Mouse (Mus musculus) adrenal gland, postnatal 25 days (tissue): Measurements from ENCODE around the gene Erich3. TPM values are rescaled to one million over a fixed set of nuclear protein-coding genes. Genes with fewer than 3 reads are reported as not detected.
A peak's percentile ranks its signal among the peaks of the same experiment; 100 is the strongest.

Source experiments
- DNase-seq: peaks from one replicate; pipeline ENCODE4 v3.0.0; 2021; ENCODE audit warnings: mixed read lengths
- total RNA-seq: library from RNA; stranded (reverse); gene quantifications from 2 replicates; pipeline ENCODE4 v1.2.3, GENCODE M21; 2021

The Erich3 gene
- total RNA-seq, 1 experiment from 2014 or later = 0.67 TPM

DNA sequence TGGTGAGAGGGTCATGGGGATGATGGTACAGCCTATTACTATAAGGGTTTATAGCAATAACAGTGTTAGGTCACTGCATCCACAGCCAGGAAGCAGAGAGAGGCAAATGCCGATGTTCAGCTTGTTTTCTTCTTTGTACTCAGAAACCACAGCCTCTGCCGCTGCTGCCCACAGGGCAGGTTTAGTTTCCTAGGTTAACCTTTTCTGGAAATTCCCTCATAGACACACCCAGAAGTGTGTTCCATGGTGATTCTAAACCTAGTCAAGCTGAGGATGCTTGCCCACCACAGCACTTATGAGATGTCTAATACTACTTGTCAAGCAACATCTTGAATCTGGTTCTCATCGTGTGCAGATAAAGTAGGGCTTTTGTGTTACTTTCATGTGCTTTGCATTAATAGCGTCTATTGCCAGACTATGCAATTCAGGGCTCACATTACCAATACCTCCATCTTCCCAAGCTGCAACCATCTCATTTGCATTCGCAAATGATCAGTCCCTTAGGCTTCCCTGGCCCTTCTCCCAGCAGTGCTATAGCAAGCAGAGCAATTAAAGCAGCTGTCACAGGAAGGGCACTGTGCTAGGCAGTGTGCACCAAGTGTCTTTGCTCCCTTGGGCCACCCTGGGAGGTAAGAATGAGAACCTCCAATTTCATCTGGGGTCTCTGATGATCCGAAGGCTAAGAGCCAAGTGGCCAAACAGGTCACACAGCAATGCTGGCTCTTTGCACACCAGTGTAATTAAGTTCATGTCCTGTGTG, 115.4 kb downstream of the Erich3 start:
- DNase-seq = no peak

GRCm38 (mm10) chr3:154786354-154786753, 122.7 kb downstream of the Erich3 start:
- no peak for DNase-seq

DNA sequence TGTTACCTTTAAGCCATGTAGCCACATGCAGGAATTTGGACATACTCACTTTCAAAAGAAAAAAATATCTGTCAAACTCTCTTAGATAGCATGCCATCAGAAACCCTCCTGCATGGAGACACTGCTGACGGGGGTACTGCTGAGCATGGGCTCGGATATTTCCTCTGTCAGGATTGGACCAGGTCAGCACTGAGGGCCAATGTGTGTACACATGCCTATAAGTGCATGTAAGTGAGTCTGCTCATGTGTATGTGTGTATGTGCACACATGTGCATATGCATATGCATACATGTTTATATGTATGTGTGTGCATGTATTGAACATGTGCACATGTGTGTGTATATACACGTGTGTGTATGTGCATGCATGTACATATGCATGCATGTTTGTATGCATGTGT, 124.0 kb downstream of the Erich3 start:
- no peak for DNase-seq

- no peak for DNase-seq
Observed at GRCm38 (mm10) chr3:154793571-154793970, 129.9 kb downstream of the Erich3 start.

DNA sequence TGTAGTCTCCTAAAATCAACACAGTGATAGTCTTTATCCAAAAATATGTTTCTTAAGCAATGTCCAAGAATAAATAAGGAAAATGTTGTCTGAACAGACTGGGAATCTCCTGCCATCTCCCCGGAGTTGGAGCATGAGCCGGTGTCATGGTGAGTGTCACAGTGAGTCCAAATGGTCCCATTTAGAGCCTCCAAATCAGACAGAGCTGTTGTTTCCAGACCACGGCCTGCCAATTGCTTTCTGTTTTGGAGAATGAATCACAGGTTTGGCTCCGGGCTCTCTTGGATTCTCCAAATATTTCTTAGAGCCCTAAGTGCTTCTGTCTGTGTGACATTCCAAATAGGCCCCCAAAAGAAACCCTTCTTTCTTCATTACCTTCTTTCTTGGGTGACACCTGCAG, 135.1 kb downstream of the Erich3 start:
- no peak for DNase-seq

DNA sequence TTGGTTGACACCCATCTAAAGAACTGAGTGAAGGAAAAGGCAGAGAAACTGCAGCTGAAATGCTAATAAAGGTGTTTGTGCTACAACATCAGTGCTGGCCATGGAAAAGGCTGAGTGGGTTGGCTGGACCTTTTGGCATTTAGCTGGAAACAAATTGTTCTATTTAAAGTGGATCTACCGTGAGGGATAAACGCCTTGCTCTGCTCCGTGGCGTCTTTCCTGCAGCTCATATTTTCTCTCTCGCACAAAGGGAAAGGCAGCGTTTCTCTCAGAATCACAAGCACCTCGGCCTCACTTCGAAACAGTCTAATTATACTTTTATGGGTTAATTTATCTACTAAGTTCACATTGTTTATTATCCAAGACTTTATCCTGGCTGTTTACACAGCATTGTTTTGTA, 136.8 kb downstream of the Erich3 start:
- DNase-seq = no peak

DNA sequence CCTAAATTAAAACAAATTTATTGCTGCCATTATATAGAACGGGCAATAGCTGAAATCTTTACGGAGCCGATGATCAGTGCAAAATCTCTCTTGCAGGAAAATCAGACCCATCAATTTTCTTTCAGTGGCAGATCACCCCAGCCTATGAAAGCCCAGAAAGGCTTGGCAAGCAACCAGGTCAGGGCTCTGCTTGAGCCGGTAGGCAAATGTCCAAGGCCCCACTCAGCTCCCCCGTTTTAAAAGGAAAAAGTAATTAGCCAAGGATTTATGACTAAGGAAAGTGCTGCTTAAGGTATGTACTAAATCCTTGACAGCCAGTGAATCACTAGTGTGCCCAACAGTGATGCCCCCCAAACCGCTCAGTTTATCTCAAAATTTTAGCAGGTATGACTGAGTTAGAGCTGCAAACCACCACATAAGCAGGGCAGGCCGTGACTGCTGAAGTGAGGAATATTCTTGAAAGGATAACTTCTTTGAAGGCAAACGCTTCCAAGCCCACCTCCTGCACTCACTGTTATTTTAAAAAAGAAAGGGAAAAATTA, 137.3 kb downstream of the Erich3 start:
- peak; percentile 37 for DNase-seq

- no peak for DNase-seq
Observed at GRCm38 (mm10) chr3:154806626-154807025, 143.0 kb downstream of the Erich3 start.

DNA sequence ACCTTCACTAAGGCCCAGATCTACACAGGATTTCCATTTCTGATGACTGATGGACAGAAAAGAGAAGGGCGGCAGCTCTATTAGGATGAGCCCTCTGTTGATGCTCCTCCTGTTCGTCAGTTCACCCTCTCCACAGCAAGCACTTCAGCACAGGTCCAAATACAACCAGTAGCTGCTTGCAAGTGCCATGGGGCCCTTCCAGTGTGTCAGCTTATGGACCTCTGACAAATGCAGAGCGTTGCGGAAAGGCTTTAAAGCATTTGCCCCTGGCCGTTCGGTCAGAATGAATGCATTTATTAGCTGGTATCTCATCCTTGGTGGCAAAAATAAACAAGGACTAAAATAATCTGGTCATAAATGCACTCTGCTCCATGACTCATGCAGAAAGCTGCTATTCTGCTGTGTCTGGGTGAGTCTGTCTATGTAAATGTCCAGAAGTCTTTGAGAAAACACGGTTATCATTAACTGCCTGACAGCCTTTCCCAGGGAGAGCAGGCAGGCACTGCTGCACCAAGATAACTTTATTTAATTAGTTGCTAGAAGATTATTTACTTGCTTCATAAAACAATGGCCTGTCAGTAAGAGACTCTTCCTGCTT, 146.7 kb downstream of the Erich3 start:
- no peak for DNase-seq

GRCm38 (mm10) chr3:154811281-154811680, 147.6 kb downstream of the Erich3 start:
- no peak for DNase-seq

- no peak for DNase-seq
Observed at GRCm38 (mm10) chr3:154811833-154812232, 148.2 kb downstream of the Erich3 start.

DNA sequence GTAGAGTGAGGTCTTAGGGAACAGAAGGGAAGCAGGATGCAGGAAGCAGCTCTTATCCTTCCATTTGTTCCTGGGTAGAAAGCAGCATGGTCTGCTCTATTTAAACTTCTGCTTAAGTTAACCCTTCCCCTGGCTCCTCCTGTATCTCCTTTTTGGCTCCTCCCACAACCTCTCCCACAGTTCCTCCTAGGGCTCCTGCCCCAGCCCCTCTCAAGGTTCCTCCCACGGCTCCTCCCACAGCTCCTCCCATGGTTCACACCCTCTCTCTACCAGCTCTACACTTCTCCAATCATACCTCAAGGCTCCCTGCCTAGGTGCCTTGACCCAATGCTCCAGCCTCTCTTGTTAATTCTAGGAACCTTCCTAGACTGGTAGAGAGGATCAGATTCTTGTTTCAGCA, 149.2 kb downstream of the Erich3 start:
- no peak for DNase-seq

DNA sequence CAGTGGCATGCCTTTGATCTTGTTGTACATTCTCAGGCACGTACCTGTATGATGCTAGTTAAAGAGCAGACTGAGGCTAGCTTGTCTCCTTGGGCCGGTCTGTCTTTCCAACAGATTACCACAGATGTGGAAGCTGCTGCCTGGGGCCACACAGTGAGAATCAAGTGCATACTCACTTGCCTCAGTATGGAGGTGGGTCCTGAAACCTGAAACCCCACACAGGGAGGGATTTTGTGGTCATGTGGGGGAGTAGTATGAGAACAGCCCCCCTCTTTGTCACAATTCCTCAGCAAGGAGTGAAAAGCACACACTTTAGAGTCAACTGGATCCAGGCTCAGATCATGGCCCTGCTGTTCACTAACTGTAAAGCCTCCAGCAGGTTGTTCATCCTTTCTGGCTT, 151.9 kb downstream of the Erich3 start:
- no peak for DNase-seq

DNA sequence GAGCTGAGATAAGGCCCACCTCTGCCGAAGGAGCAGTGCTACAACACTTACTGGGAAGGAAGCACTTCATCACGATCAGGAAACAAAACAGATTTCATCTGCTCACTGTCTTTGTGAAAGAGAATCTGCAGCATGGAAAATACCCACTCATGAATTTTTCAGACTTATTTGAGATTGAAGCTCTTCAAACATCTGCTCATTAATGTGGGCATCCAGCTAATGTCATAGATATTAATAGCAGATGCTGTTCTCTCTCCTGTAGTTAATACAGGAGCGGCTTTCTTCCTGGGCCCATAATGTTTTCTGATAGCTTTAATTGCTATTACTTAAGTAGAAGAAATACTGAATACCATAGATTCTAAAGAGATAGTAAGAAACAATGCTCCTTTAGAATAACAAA, 152.6 kb downstream of the Erich3 start:
- DNase-seq = no peak

DNA sequence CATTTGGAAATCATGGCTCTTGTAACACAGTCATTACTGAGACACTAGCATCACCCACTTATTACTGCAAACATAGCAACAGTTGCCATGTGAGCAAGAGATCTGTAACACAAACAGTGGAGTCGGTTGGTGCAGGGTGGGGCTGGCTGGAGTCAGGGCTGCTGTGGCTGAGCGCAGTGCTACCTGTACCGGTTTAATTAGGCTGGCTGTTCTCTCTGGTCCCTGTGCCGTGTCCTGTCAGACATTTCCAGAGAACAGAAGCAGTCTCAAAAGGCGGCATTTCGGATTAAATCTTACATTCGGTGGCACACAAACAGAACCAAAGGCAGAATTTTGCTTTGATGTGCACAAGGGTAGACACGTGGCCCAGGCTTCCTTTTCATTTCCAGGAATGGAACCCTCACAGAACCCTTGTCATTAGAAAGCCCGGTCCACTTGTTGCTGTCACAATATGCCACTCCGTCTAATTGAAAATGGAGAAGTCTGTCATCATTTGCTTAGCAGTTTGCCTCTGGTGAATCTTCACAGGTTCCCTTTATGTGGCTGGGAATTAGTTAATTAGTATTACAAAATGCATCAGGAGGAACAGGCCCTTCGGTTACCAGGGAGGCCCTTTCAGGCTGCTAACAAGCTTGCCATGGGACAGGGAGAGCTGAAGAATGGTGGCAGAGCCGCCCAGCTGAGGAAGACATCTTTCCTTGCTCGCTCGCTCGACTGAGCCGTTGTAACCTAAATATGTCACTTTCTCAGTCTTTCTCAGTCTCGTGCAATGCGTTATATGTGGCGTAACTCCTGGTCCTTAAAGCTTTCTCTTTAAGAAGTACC, 153.4 kb downstream of the Erich3 start:
- DNase-seq = no peak

Other genes with a start within 250 kb of the Erich3 start
- 10.9 and 18.5 TPM in 2 replicates for gene Cryz, start 67.1 kb upstream of the Erich3 start, total RNA-seq
- gene Tyw3, start 66.8 kb upstream of the Erich3 start, total RNA-seq = 4.8 and 6.1 TPM in 2 replicates